Mouse (Mus musculus): ENCODE results near the gene Knstrn.
A peak's percentile ranks its signal among the peaks of the same experiment; 100 is the strongest.

The Knstrn gene

GRCm38 (mm10) chr2:118813981-118814836 lies at the start of gene Knstrn:
TSS of gene Knstrn (plus strand) at chr2:118814003.
- DNase-seq (ENCODE audit: low spot score) = peak; percentile 93

GRCm38 (mm10) chr2:118764094-118764831 lies 49.5 kb upstream of the Knstrn start:
- DNase-seq (ENCODE audit: low spot score) = peak; percentile 55

GRCm38 (mm10) chr2:118764875-118765274 lies 48.9 kb upstream of the Knstrn start:
- DNase-seq (ENCODE audit: low spot score) = no peak

GRCm38 (mm10) chr2:118766041-118767033 lies 47.5 kb upstream of the Knstrn start:
- peak; percentile 41 for DNase-seq (ENCODE audit: low spot score)

- peak; percentile 73 for DNase-seq (ENCODE audit: low spot score)
Measured at GRCm38 (mm10) chr2:118772158-118772874, 41.5 kb upstream of the Knstrn start, which contains the start of gene Phgr1. TSS of gene Phgr1 (plus strand) at chr2:118772769.

GRCm38 (mm10) chr2:118774536-118774935 lies 39.3 kb upstream of the Knstrn start:
- no peak for DNase-seq (ENCODE audit: low spot score)

GRCm38 (mm10) chr2:118775396-118775795 lies 38.4 kb upstream of the Knstrn start:
- no peak for DNase-seq (ENCODE audit: low spot score)

GRCm38 (mm10) chr2:118775846-118776245 lies 38.0 kb upstream of the Knstrn start:
- DNase-seq (ENCODE audit: low spot score) = no peak

- no peak for DNase-seq (ENCODE audit: low spot score)
Measured at GRCm38 (mm10) chr2:118776295-118776694, 37.5 kb upstream of the Knstrn start.

GRCm38 (mm10) chr2:118778418-118778817 lies 35.4 kb upstream of the Knstrn start:
- DNase-seq (ENCODE audit: low spot score) = no peak

- no peak for DNase-seq (ENCODE audit: low spot score)
Measured at GRCm38 (mm10) chr2:118779065-118779464, 34.7 kb upstream of the Knstrn start.

- peak; percentile 89 for DNase-seq (ENCODE audit: low spot score)
Measured at GRCm38 (mm10) chr2:118779504-118780480, 34.0 kb upstream of the Knstrn start, which contains the start of gene Disp2. TSS of gene Disp2 (plus strand) at chr2:118779719.

GRCm38 (mm10) chr2:118781115-118781514 lies 32.7 kb upstream of the Knstrn start:
- DNase-seq (ENCODE audit: low spot score) = no peak

- peak; percentile 55 for DNase-seq (ENCODE audit: low spot score)
Measured at GRCm38 (mm10) chr2:118782303-118782702, 31.5 kb upstream of the Knstrn start.

- DNase-seq (ENCODE audit: low spot score) = peak; percentile 58
Measured at GRCm38 (mm10) chr2:118783093-118783492, 30.7 kb upstream of the Knstrn start.

GRCm38 (mm10) chr2:118783663-118784062 lies 30.1 kb upstream of the Knstrn start:
- no peak for DNase-seq (ENCODE audit: low spot score)

GRCm38 (mm10) chr2:118786525-118786924 lies 27.3 kb upstream of the Knstrn start:
- no peak for DNase-seq (ENCODE audit: low spot score)

GRCm38 (mm10) chr2:118789501-118789900 lies 24.3 kb upstream of the Knstrn start:
- DNase-seq (ENCODE audit: low spot score) = no peak

- DNase-seq (ENCODE audit: low spot score) = no peak
Measured at GRCm38 (mm10) chr2:118790221-118790550, 23.6 kb upstream of the Knstrn start.

Measured in yolk sac, embryonic 10.5 days (tissue).